Mouse (Mus musculus) cerebellum, postnatal 4 days (tissue): ENCODE results near the gene Klb.
"Not testable (repeated sequence)": the region's sequence is repeated elsewhere in the genome, so short reads cannot be mapped to it uniquely, and the experiment has no call there.

ENCODE experiments used
- DNase-seq, 2 experiments: peaks; one replicate each; pipeline ENCODE4 v3.0.0; 2022; ENCODE audit warnings: low spot score in 2 of 2, mixed read lengths in 1 of 2

Gene Klb

GRCm38 (mm10) chr5:65348168-65348567 lies at the start of gene Klb:
Klb (plus strand) TSS chr5:65348314.
- no peak for DNase-seq

GRCm38 (mm10) chr5:65299623-65300022 lies 48.5 kb upstream of the Klb start:
- not testable (repeated sequence) for DNase-seq

- DNase-seq, result no peak
Observed at GRCm38 (mm10) chr5:65300121-65300520, 48.0 kb upstream of the Klb start.

- DNase-seq, result no peak
Observed at GRCm38 (mm10) chr5:65305516-65305915, 42.6 kb upstream of the Klb start.

GRCm38 (mm10) chr5:65308208-65308607 lies 39.9 kb upstream of the Klb start:
- no peak for DNase-seq

GRCm38 (mm10) chr5:65308866-65309265 lies 39.2 kb upstream of the Klb start:
- DNase-seq, result no peak

- no peak for DNase-seq
Observed at GRCm38 (mm10) chr5:65319176-65319575, 28.9 kb upstream of the Klb start.

GRCm38 (mm10) chr5:65322165-65322564 lies 25.9 kb upstream of the Klb start:
- no peak for DNase-seq

GRCm38 (mm10) chr5:65324271-65324670 lies 23.8 kb upstream of the Klb start:
- DNase-seq, result no peak

GRCm38 (mm10) chr5:65324758-65325355 lies 23.3 kb upstream of the Klb start:
- no peak for DNase-seq

- DNase-seq, result no peak
Observed at GRCm38 (mm10) chr5:65326212-65326611, 21.9 kb upstream of the Klb start.

- no peak for DNase-seq
Observed at GRCm38 (mm10) chr5:65329971-65330370, 18.1 kb upstream of the Klb start.

GRCm38 (mm10) chr5:65334788-65335187 lies 13.3 kb upstream of the Klb start:
- DNase-seq, result no peak

GRCm38 (mm10) chr5:65335298-65336074 lies 12.6 kb upstream of the Klb start, which contains the start of gene Rfc1:
Rfc1 (minus strand) TSS chr5:65335670.
- DNase-seq, result peak; percentile 49 to 86

- DNase-seq, result no peak
Observed at GRCm38 (mm10) chr5:65336075-65336355, 12.1 kb upstream of the Klb start.

GRCm38 (mm10) chr5:65338394-65338793 lies 9.7 kb upstream of the Klb start:
- DNase-seq, result no peak

GRCm38 (mm10) chr5:65340167-65340566 lies 7.9 kb upstream of the Klb start:
- DNase-seq, result no peak

GRCm38 (mm10) chr5:65350508-65350907 lies 2.4 kb downstream of the Klb start:
- no peak for DNase-seq

- DNase-seq, result no peak
Observed at GRCm38 (mm10) chr5:65354097-65354496, 6.0 kb downstream of the Klb start.

- DNase-seq, result no peak
Observed at GRCm38 (mm10) chr5:65354985-65355384, 6.9 kb downstream of the Klb start.

GRCm38 (mm10) chr5:65356851-65357250 lies 8.7 kb downstream of the Klb start:
- no peak for DNase-seq

GRCm38 (mm10) chr5:65357771-65358170 lies 9.7 kb downstream of the Klb start:
- DNase-seq, result no peak

GRCm38 (mm10) chr5:65367837-65368236 lies 19.7 kb downstream of the Klb start:
- DNase-seq, result no peak

GRCm38 (mm10) chr5:65371551-65371950 lies 23.4 kb downstream of the Klb start:
- no peak for DNase-seq
